Mouse (Mus musculus): Measurements from ENCODE around the gene Pax9.

The Pax9 gene

GRCm38 (mm10) chr12:56691427-56692079 lies at the start of gene Pax9:
TSS of gene Pax9 (plus strand) at chr12:56691767.
- DNase-seq (ENCODE audit: low spot score in 2 of 2): no peak

GRCm38 (mm10) chr12:56669451-56670122 lies 22.0 kb upstream of the Pax9 start:
- no peak for DNase-seq (ENCODE audit: low spot score in 2 of 2)

GRCm38 (mm10) chr12:56670795-56671194 lies 20.8 kb upstream of the Pax9 start:
- DNase-seq (ENCODE audit: low spot score in 2 of 2): no peak

GRCm38 (mm10) chr12:56674726-56675125 lies 16.8 kb upstream of the Pax9 start:
- no peak for DNase-seq (ENCODE audit: low spot score in 2 of 2)

GRCm38 (mm10) chr12:56677620-56678019 lies 13.9 kb upstream of the Pax9 start:
- no peak for DNase-seq (ENCODE audit: low spot score in 2 of 2)

GRCm38 (mm10) chr12:56681096-56681811 lies 10.3 kb upstream of the Pax9 start:
- DNase-seq (ENCODE audit: low spot score in 2 of 2): no peak

GRCm38 (mm10) chr12:56687640-56688481 lies 3.7 kb upstream of the Pax9 start:
- no peak for DNase-seq (ENCODE audit: low spot score in 2 of 2)

- DNase-seq (ENCODE audit: low spot score in 2 of 2): no peak
Measured at GRCm38 (mm10) chr12:56688482-56688840, 3.1 kb upstream of the Pax9 start.

GRCm38 (mm10) chr12:56688920-56689319 lies 2.6 kb upstream of the Pax9 start:
- no peak for DNase-seq (ENCODE audit: low spot score in 2 of 2)

- DNase-seq (ENCODE audit: low spot score in 2 of 2): no peak
Measured at GRCm38 (mm10) chr12:56689331-56689730, 2.2 kb upstream of the Pax9 start.

- peak in 1 of 2 experiments; percentile 52 for DNase-seq (ENCODE audit: low spot score in 2 of 2)
Measured at GRCm38 (mm10) chr12:56689736-56690135, 1.8 kb upstream of the Pax9 start.

- no peak for DNase-seq (ENCODE audit: low spot score in 2 of 2)
Measured at GRCm38 (mm10) chr12:56690366-56690765, 1.2 kb upstream of the Pax9 start.

- no peak for DNase-seq (ENCODE audit: low spot score in 2 of 2)
Measured at GRCm38 (mm10) chr12:56691001-56691400, 566 bp upstream of the Pax9 start.

GRCm38 (mm10) chr12:56692536-56692935 lies 969 bp downstream of the Pax9 start:
- no peak for DNase-seq (ENCODE audit: low spot score in 2 of 2)

GRCm38 (mm10) chr12:56693411-56694098 lies 2.0 kb downstream of the Pax9 start:
- DNase-seq (ENCODE audit: low spot score in 2 of 2): no peak

GRCm38 (mm10) chr12:56694361-56694760 lies 2.8 kb downstream of the Pax9 start:
- DNase-seq (ENCODE audit: low spot score in 2 of 2): no peak

- no peak for DNase-seq (ENCODE audit: low spot score in 2 of 2)
Measured at GRCm38 (mm10) chr12:56694936-56695335, 3.4 kb downstream of the Pax9 start.

GRCm38 (mm10) chr12:56695358-56696173 lies 4.0 kb downstream of the Pax9 start:
- DNase-seq (ENCODE audit: low spot score in 2 of 2): peak in 1 of 2 experiments; percentile 55

GRCm38 (mm10) chr12:56696174-56697010 lies 4.8 kb downstream of the Pax9 start:
- DNase-seq (ENCODE audit: low spot score in 2 of 2): no peak

Data from spleen, postnatal 10 days (tissue).